Mouse (Mus musculus) spleen, postnatal 0 days (tissue): ENCODE data around the gene Hif3a. TPM values are rescaled to one million over a fixed set of nuclear protein-coding genes. Genes with fewer than 3 reads are reported as not detected.

ENCODE experiments used
- polyA plus RNA-seq: library from polyadenylated mRNA; unstranded; fragments of >200 nt; fragmentation: Nextera tagmentation; extraction: Ambion mirVana; gene quantifications from 2 replicates; pipeline ENCODE4 v1.2.1, GENCODE M21; 2015

Hif3a gene
- polyA plus RNA-seq: 8.1 and 9.9 TPM in 2 replicates

DNA sequence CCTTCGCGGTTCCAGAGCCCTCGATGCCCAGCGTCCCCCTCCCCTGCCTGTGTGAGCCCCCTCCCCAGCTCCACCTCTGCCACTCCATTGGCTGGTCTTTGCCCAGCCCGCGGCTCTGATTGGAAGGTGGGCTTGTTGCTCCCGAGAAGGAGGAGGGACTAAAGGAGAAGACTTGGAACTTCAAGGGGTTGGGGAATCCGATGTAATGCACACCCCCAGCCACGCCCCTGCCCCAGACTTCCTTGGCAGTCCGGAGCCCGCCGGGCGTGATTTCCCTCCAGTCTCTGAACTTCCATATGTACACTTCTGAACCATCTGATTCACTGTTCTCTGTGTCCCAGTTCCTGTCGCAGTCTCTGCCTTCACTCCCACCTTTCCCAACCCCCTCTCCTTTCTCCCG, at the start of gene Hif3a:
Hif3a (minus strand) TSS at position 39 of the 400 bp plus-strand sequence.

GRCm38 (mm10) chr7:17073904-17074615, 11.8 kb upstream of the Hif3a start, which contains the start of gene Psg16:
Psg16 (plus strand) TSS chr7:17074040.

GRCm38 (mm10) chr7:17027588-17028343, 34.5 kb downstream of the Hif3a start, which contains the start of gene Ppp5c:
Ppp5c (minus strand) TSS chr7:17027924.

GRCm38 (mm10) chr7:16992451-16992807, 69.8 kb downstream of the Hif3a start, which contains the start of gene Ccdc8:
Ccdc8 (plus strand) TSS chr7:16992708.

GRCm38 (mm10) chr7:16982859-16983568, 79.2 kb downstream of the Hif3a start, which contains the start of gene Gm42372:
Gm42372 (plus strand) TSS chr7:16983086.

Other genes with a start within 250 kb of the Hif3a start
- 35.2 and 37.1 TPM in 2 replicates for gene Strn4, start 246.5 kb downstream of the Hif3a start, polyA plus RNA-seq
- gene Fkrp, start 245.7 kb downstream of the Hif3a start, polyA plus RNA-seq: 11.2 and 11.7 TPM in 2 replicates
- gene Prkd2, start 219.5 kb downstream of the Hif3a start, polyA plus RNA-seq: 10.8 and 13.8 TPM in 2 replicates
- 1.8 and 1.9 TPM in 2 replicates for gene Dact3, start 187.1 kb downstream of the Hif3a start, polyA plus RNA-seq
- 2.7 and 2.9 TPM in 2 replicates for gene Gng8, start 170.6 kb downstream of the Hif3a start, polyA plus RNA-seq
- gene Ptgir, start 155.9 kb downstream of the Hif3a start, polyA plus RNA-seq: 1.0 and 1.3 TPM in 2 replicates
- 149 and 159 TPM in 2 replicates for gene Calm3, start 138.3 kb downstream of the Hif3a start, polyA plus RNA-seq
- 0.47 and 0.84 TPM in 2 replicates for gene Pnmal2, start 117.7 kb downstream of the Hif3a start, polyA plus RNA-seq
- gene Pnmal1, start 102.7 kb downstream of the Hif3a start, polyA plus RNA-seq: 0.02 TPM in 1 of 2 replicates, not detected in the other
- gene Gm42372, start 79.3 kb downstream of the Hif3a start, polyA plus RNA-seq: 0.10 and 0.11 TPM in 2 replicates
- gene Ccdc8, start 69.7 kb downstream of the Hif3a start, polyA plus RNA-seq: 3.1 and 4.0 TPM in 2 replicates
- gene Ppp5c, start 34.5 kb downstream of the Hif3a start, polyA plus RNA-seq: 43.1 and 46.0 TPM in 2 replicates
- gene Psg16, start 11.6 kb upstream of the Hif3a start, polyA plus RNA-seq: 0.23 and 0.24 TPM in 2 replicates
- not detected in 2 replicates for gene Ceacam3, start 87.9 kb upstream of the Hif3a start, polyA plus RNA-seq
- gene Psg29, start 141.1 kb upstream of the Hif3a start, polyA plus RNA-seq: not detected in 2 replicates